Mouse (Mus musculus) right cerebral cortex, postnatal 25 days (tissue): ENCODE measurements around the gene Tcerg1l.

Experiments
- DNase-seq: peaks from one replicate; pipeline ENCODE4 v3.0.0; 2022

Tcerg1l gene

GRCm38 (mm10) chr7:138215177-138215830, 182.2 kb downstream of the Tcerg1l start:
- no peak for DNase-seq

- DNase-seq: no peak
Observed at GRCm38 (mm10) chr7:138214710-138215109, 182.8 kb downstream of the Tcerg1l start.

GRCm38 (mm10) chr7:138209769-138210168, 187.8 kb downstream of the Tcerg1l start:
- no peak for DNase-seq

- no peak for DNase-seq
Observed at GRCm38 (mm10) chr7:138205124-138205523, 192.4 kb downstream of the Tcerg1l start.

- no peak for DNase-seq
Observed at GRCm38 (mm10) chr7:138202162-138202832, 195.2 kb downstream of the Tcerg1l start.

GRCm38 (mm10) chr7:138199333-138200058, 198.0 kb downstream of the Tcerg1l start:
- DNase-seq: peak; percentile 38

GRCm38 (mm10) chr7:138196139-138196538, 201.4 kb downstream of the Tcerg1l start:
- no peak for DNase-seq

- DNase-seq: no peak
Observed at GRCm38 (mm10) chr7:138184197-138184596, 213.3 kb downstream of the Tcerg1l start.

GRCm38 (mm10) chr7:138182216-138182615, 215.3 kb downstream of the Tcerg1l start:
- DNase-seq: no peak

GRCm38 (mm10) chr7:138178617-138179016, 218.9 kb downstream of the Tcerg1l start:
- DNase-seq: no peak

- peak; percentile 20 for DNase-seq
Observed at GRCm38 (mm10) chr7:138176026-138176425, 221.5 kb downstream of the Tcerg1l start.

GRCm38 (mm10) chr7:138170389-138170788, 227.1 kb downstream of the Tcerg1l start:
- DNase-seq: no peak
